Mouse (Mus musculus) liver, adult 2 months (tissue): ENCODE data around the gene Tm6sf1. TPM values are rescaled to one million over a fixed set of nuclear protein-coding genes. Genes with fewer than 3 reads are reported as not detected.
A peak's percentile ranks its signal among the peaks of the same experiment; 100 is the strongest.

Source experiments
- DNase-seq: peaks from one replicate; pipeline ENCODE4 v3.0.0-alpha.2; 2011; ENCODE audit warnings: low read depth, low spot score; ENCODE audit errors: extremely low read depth
- H3K27ac ChIP-seq: fragments of 200-500 bp; replicated peaks from 2 replicates; pipeline ENCODE4 v1.5.1; 2012; ENCODE audit warnings: low read depth, mild to moderate bottlenecking, control low read depth, inconsistent platforms, low read length; ENCODE audit not compliant: insufficient read depth
- H3K27me3 ChIP-seq: fragments of 200-500 bp; 2 replicates; pipeline ENCODE4 v1.6.1; 2012; ENCODE audit warnings: mild to moderate bottlenecking, moderate library complexity, low read length, inconsistent platforms; ENCODE audit not compliant: control insufficient read depth, insufficient read depth
- H3K36me3 ChIP-seq: fragments of 200-500 bp; 2 replicates; pipeline ENCODE4 v1.6.1; 2012; ENCODE audit warnings: low read length, inconsistent platforms; ENCODE audit not compliant: control insufficient read depth, insufficient read depth
- H3K4me1 ChIP-seq: fragments of 200-500 bp; 2 replicates; pipeline ENCODE4 v1.6.1; 2011; ENCODE audit warnings: low read length; ENCODE audit not compliant: control insufficient read depth, insufficient read depth
- H3K4me3 ChIP-seq: fragments of 200-500 bp; 2 replicates; pipeline ENCODE4 v1.5.1; 2011; ENCODE audit warnings: low read depth, mild to moderate bottlenecking, control low read depth, low read length, moderate library complexity; ENCODE audit not compliant: insufficient read depth
- H3K79me2 ChIP-seq: fragments of 200-500 bp; 2 replicates; pipeline ENCODE4 v1.6.1; 2012; ENCODE audit warnings: inconsistent platforms, mild to moderate bottlenecking, low read length, moderate library complexity; ENCODE audit not compliant: control insufficient read depth, insufficient read depth
- H3K9ac ChIP-seq: fragments of 200-500 bp; 2 replicates; pipeline ENCODE4 v1.6.1; 2012; ENCODE audit warnings: low read depth, mild to moderate bottlenecking, control low read depth, inconsistent platforms, low read length
- CTCF ChIP-seq: fragments of 200-500 bp; IDR thresholded peaks from 2 replicates; pipeline ENCODE4 v1.5.1; 2011; ENCODE audit warnings: low read depth, low read length, control low read depth
- POLR2A ChIP-seq: fragments of 200-500 bp; IDR thresholded peaks from 2 replicates; pipeline ENCODE4 v1.6.1; 2011; ENCODE audit warnings: low read length, control low read depth; ENCODE audit not compliant: insufficient read depth; ENCODE audit errors: extremely low read depth
- WGBS: fragments of 180-500 bp; shearing (Covaris S2); methylation state at CpG from one replicate; pipeline ENCODE4 v1.1.7; 2018; 5-methylcytosine and 5-hydroxymethylcytosine counted together
- polyA plus RNA-seq: library from polyadenylated mRNA; depleted of rRNA; stranded (reverse); fragments of >200 nt; gene quantifications from 2 replicates; pipeline ENCODE4 v1.2.3, GENCODE M21; 2012; rRNA removed
- total RNA-seq: library from RNA; depleted of rRNA; stranded (reverse); fragments of >200 nt; gene quantifications from 2 replicates; pipeline ENCODE4 v1.2.3, GENCODE M21; 2014; rRNA removed

Tm6sf1 gene
- total and polyA plus RNA-seq, 2 experiments = 4.7 to 4.9 TPM

DNA sequence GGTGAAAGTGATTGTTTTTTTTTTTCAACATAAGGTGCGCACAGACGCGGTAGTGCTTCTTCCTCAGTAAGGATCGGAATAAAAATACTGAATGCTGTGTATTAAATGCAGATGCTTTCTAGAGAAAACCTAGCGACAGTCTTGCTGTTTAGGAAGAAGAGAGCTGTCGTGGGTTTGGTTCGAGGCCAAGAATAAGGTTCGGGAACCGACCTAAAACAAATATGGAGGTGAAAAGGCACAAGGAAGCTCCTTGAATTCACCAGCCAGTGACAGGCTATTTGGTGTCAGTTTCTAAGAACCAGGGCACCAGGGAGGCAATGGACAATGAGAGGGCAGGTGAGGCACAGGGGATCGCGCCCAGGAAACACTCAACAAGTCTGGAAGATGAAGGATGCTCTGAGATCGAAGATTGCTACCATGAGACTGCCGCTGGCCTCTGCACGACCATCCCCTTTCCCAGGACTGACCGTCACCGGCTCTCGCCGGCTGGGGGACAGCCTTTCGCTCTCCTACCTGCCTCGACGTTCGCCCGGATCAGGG, 74.3 kb downstream of the Tm6sf1 start:
- no peak overlapping the region for H3K27ac ChIP-seq
- 13% methylated on average over 23 of the region's 23 CpGs for WGBS
- peak overlapping the region; percentile 65 for H3K4me3 ChIP-seq
- no peak for TF ChIP-seq CTCF
- TF ChIP-seq POLR2A = no peak
- H3K4me1 ChIP-seq = no peaks in the 10 kb centered on the region
- peaks cover 19% of the 10 kb centered on the region for H3K27me3 ChIP-seq
- no peaks in the 10 kb centered on the region for H3K79me2 ChIP-seq
- no peak for DNase-seq
- H3K36me3 ChIP-seq = no peaks in the 10 kb centered on the region
- H3K9ac ChIP-seq = peak overlapping the region; percentile 79

DNA sequence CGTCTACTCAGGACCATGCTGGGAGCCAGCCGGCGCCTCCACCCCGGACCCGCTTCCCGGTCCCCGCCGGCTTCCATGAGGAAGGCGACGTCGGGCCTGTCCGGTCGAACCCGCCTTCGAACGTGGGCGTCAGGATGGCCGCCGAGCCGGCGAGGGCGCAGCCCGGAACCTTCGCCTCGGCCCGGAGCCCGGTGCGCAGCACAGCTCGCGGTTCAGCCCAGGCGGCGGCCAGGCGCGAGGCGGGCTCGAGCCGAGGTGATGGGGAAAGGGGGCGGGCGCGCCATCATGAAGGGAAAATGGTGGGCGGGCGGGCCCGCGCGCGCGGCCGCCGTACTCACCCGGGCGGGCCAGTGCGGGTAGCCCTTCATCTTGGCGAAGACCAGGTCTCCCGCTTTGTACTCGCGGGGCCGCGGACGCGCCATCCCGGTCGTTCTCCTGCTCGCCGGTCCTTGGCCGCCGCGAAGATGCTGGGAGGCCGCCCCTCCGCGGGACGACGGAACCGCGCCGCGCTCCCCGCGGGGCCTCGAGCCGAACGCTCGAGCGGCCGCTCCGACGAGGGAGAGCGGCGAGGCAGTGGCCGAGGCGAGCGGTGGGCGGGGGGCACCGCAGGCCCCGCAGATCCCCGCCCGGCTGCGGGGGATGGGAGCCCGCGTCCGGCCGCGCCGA, 74.9 kb downstream of the Tm6sf1 start:
- 2% methylated on average over 99 of the region's 103 CpGs for WGBS
- Histone ChIP-seq H3K9ac (peak overlapping the region; percentile 79), H3K36me3 (no peaks in the 10 kb centered on the region), H3K27me3 (peaks cover 19% of the 10 kb centered on the region), H3K79me2 (no peaks in the 10 kb centered on the region), H3K27ac (no peak overlapping the region; the same call in 1 of the 2 replicates), H3K4me1 (no peaks in the 10 kb centered on the region), H3K4me3 (peak overlapping the region; percentile 65)
- no peak for DNase-seq
- TF ChIP-seq CTCF (no peak), POLR2A (no peak)

Other genes starting within 250 kb of the Tm6sf1 start
- 30.9 and 32.2 TPM in 2 replicates for gene Homer2, start 151.5 kb upstream of the Tm6sf1 start, total RNA-seq
- 18.4 and 24.6 TPM in 2 replicates for gene Homer2, start 151.5 kb upstream of the Tm6sf1 start, polyA plus RNA-seq
- 39.8 and 50.9 TPM in 2 replicates for gene Ramac, start 96.1 kb upstream of the Tm6sf1 start, total RNA-seq
- 9.1 and 10.3 TPM in 2 replicates for gene Ramac, start 96.1 kb upstream of the Tm6sf1 start, polyA plus RNA-seq
- 27.8 and 36.3 TPM in 2 replicates for gene 3110040N11Rik, start 69.5 kb upstream of the Tm6sf1 start, total RNA-seq
- gene 3110040N11Rik, start 69.5 kb upstream of the Tm6sf1 start, polyA plus RNA-seq = 23.0 and 26.4 TPM in 2 replicates
- 29.9 and 31.7 TPM in 2 replicates for gene Btbd1, start 29.6 kb upstream of the Tm6sf1 start, total RNA-seq
- 12.5 and 13.3 TPM in 2 replicates for gene Btbd1, start 29.6 kb upstream of the Tm6sf1 start, polyA plus RNA-seq
- gene Gm10160, start 3.2 kb upstream of the Tm6sf1 start, total RNA-seq = not detected in 2 replicates
- gene Gm10160, start 3.2 kb upstream of the Tm6sf1 start, polyA plus RNA-seq = not detected in 2 replicates
- 1.1 and 1.6 TPM in 2 replicates for gene Hdgfl3, start 75.5 kb downstream of the Tm6sf1 start, total RNA-seq
- 0.07 and 0.13 TPM in 2 replicates for gene Hdgfl3, start 75.5 kb downstream of the Tm6sf1 start, polyA plus RNA-seq
- 0.07 and 0.09 TPM in 2 replicates for gene Bnc1, start 133.3 kb downstream of the Tm6sf1 start, total RNA-seq
- gene Bnc1, start 133.3 kb downstream of the Tm6sf1 start, polyA plus RNA-seq = 0.04 and 0.05 TPM in 2 replicates